Mouse (Mus musculus) WW6 (cell line): Measurements from ENCODE around the gene Cox15.

ENCODE experiments used
- DNase-seq: peaks from one replicate; pipeline ENCODE4 v3.0.0-alpha.2; 2013; ENCODE audit warnings: low read depth, low spot score

Cox15 gene

GRCm38 (mm10) chr19:43752489-43753225, at the start of gene Cox15, which contains the start of gene Cutc:
TSS of gene Cox15 (minus strand) at chr19:43753000.
TSS of gene Cutc (plus strand) at chr19:43752996.
- DNase-seq: peak; percentile 97

GRCm38 (mm10) chr19:43801427-43802051, 48.7 kb upstream of the Cox15 start:
- no peak for DNase-seq

DNA sequence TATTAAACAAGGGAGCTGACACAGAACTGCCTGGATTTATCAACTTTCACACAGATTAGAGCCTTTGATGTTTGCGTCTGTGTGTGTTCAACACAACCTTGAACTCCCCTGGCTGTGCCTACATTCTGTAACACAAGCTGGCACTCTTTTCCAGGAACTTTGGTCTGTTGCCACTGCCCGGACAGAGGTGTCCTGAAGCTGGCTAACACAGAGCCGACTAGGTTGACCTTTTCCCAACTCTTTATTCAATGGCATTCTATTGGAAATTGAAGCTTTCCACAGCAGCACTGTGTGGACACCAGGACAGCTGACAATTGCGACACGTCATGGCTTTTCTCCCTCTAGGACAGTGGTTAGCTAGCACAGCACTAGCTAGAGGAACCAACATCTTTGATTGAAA, 44.4 kb upstream of the Cox15 start:
- DNase-seq: no peak

DNA sequence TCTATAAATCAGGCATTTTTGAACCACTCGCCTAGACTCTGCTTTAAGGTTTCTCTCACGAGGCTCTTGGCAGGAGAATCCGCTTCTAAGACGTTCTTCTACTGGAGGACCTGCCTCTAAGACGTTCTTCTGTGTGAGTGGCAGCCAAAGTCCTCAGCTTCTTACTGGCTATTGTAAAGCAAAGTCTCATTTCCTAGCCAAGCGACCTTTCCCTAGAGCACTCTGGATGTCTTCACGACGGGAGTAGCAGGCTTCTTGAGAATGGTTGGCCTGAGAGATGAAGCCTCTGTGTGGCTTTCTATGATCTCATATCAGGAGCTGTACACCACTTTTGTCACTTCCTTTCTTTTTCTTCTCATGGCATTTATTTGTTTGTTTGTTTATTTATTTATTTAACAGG, 42.7 kb upstream of the Cox15 start:
- DNase-seq: no peak

- no peak for DNase-seq
Measured at GRCm38 (mm10) chr19:43793951-43794350, 41.2 kb upstream of the Cox15 start.

DNA sequence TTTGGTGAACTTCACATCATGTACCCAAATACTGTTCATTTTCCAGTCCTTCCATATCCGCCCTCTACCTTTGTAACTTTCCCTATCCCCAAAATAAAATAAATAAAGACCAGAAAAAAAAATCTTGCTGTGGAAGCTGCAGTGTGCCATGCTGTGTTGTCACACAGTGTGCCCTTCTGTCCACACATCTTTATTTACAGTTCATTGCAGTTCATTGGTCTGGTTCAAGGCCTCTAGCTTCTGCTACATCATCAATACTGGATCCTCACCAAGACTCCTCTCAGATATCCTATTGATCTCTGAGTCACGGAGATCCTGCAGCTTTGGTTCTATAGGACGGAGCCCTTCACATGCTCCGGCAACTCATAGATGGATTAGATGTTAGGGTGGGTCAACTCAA, 39.7 kb upstream of the Cox15 start:
- no peak for DNase-seq

DNA sequence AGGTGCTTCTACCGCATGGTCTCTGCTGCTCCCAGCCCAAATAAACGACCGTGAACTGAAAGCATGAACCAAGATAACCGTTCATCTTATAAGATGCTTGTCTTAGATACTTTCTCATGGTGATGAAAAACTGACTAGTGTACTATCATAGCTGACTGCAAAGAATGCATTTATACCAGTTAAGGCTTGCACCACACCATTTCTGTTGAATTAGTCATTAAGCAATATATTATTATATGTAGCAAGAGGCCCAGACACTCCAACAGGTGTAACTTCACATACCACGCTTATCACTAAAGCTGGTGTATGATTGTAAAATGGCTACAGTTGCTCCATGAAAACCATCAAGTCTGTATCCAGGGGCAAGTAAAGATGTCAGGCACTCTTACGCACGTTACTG, 37.0 kb upstream of the Cox15 start:
- no peak for DNase-seq

DNA sequence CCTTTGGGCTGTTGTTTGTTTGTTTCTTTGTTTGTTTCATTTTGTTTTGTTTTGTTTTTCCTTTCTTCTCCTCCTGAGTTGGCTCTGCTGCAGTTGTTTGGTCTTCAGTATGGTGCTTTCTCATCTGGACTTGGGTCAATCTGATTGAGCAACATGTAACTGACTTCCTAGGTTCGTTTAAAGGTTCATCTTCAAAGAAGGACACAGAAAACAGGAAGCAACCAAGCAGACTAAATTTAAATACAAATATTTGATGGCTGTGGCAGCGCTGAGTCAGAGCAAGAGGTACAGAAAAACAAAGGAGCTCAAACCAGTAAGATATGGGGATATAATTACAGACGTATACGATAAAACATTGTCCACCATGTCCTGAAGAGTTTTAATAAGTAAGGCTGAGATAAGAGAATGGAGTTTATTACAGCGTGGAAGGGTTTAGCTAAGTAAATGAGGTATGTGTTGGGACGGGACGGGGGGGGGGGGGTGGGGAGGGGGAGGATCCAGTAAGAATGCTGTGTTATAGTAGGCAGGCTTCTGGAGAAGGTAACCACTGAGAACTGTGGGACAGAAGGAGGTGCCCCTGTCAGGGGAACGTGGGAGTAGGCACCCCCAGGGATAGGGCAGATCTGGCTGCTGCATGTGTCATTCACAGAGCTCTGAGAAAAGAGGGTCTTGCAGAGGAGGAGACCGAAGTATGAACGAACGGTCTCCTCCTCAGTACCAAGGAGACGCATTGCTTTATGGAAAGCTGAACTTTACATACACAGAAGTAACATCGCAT, 33.6 kb upstream of the Cox15 start:
- no peak for DNase-seq

GRCm38 (mm10) chr19:43784761-43785160, 32.0 kb upstream of the Cox15 start:
- no peak for DNase-seq

DNA sequence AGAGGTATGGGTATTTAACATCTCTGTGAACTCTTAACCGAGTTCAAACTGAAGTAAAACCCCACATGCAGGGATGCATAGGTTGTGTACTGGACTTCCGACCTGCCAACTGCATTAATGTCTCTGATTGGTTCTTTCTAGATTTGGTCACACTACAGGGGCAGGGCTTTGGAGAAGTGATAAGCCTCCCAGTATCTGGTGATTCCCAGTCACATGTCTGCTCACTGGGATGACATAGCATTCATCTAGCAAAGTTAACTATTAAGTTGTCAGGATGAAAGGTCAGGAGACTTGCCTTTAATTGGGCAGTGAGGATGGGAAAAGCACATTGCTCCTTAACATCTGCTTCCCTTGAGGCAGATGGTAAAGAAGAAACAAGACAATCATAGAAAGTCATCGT, 29.2 kb upstream of the Cox15 start, which contains the start of gene Abcc2:
TSS of gene Abcc2 (plus strand) at position 213 of the 400 bp plus-strand sequence.
- DNase-seq: no peak

GRCm38 (mm10) chr19:43780391-43780790, 27.6 kb upstream of the Cox15 start:
- DNase-seq: no peak

DNA sequence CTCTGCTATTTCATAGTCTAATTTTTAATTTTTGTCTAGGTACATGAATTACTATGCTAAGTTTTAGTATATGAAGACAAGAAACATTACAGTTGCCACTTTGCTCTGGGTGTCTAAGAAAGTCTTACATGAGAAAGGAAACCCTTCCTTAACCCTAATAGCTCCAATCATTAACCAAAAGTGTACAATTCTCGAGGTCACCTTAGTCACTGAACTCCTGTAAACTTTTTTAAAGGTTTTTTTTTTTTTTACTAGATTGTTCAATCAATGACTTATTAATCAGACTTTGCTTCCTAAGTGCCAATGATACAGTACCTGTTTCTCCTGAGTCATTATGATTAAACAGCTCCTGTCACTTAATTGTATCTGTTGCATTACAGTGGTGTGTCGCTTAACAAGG, 24.5 kb upstream of the Cox15 start:
- DNase-seq: no peak

- no peak for DNase-seq
Measured at GRCm38 (mm10) chr19:43776561-43776960, 23.8 kb upstream of the Cox15 start.

DNA sequence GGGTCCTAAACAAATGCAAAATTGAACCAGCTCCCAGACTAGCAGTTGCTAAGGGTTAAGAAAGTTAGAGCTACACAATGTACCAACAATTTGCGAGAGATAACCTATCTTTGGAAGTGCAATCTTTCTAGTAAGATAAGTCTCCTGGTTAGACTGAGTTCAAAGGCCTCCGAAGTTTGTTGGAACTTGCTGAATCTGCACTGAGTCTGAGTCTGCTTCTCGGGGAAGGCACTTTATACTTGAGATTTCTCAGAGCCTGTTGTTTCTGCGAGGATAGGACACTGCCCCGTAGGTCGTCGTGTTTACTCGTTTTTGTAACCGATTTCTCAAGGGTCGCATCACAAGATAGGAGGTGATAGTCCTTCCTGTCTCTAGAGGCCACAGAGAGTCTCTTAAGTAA, 22.6 kb upstream of the Cox15 start:
- no peak for DNase-seq

GRCm38 (mm10) chr19:43772311-43772710, 19.5 kb upstream of the Cox15 start:
- DNase-seq: no peak

- no peak for DNase-seq
Measured at GRCm38 (mm10) chr19:43771499-43771969, 18.7 kb upstream of the Cox15 start.

DNA sequence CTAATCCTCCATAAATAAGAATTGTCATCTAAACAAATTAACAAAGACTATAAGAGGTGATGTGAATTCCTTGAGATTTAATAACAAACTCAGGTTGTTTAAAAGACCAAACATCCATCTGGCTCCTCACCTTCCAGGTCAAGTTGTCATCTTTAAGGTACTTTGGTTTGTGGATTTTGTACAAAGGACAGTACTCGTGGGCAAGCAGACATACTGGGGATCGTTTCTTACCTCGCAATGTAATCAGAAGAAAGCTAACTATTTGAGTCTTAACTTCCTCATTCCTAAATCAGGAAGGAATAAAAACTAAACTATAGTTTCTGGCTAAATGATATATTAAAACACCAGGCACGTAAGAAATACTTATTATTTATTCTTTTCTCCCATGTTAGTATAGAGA, 17.8 kb upstream of the Cox15 start:
- no peak for DNase-seq

GRCm38 (mm10) chr19:43769366-43769960, 16.7 kb upstream of the Cox15 start:
- no peak for DNase-seq

GRCm38 (mm10) chr19:43767549-43768322, 14.9 kb upstream of the Cox15 start:
- DNase-seq: no peak

DNA sequence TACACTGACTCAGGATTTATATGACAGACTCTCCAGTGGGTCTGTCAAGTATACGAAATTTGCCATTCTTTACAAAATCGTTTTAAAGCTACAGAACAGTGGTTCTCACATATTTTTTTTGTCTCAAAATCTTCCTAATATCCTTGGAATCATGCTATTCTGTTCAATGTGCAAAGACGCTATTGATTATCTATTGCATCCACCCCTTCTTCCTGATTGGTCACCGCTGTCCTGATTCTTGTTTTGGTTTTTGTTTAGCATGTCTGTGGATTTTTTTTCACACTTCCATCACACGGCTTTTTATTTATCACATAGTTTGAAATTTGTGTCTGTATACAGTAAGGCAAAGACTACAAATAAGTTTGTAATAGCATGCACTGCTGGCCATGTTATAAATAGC, 13.7 kb upstream of the Cox15 start:
- DNase-seq: no peak

GRCm38 (mm10) chr19:43762410-43762809, 9.6 kb upstream of the Cox15 start:
- DNase-seq: no peak
